Mouse (Mus musculus) lung, postnatal 0 days (tissue): ENCODE results near the gene Crx. TPM values are rescaled to one million over a fixed set of nuclear protein-coding genes. Genes with fewer than 3 reads are reported as not detected.
"Not testable (repeated sequence)": the region's sequence is repeated elsewhere in the genome, so short reads cannot be mapped to it uniquely, and the experiment has no call there.

ENCODE experiments used
- ATAC-seq: fragments of 200-750 bp; cut with Nextera tagmentation; 2 replicates; pipeline ENCODE4 v1.8.0; 2017; ENCODE audit warnings: moderate library complexity
- DNase-seq: peaks from one replicate; pipeline ENCODE4 v3.0.0-alpha.2; 2016; ENCODE audit warnings: low spot score
- H3K27ac ChIP-seq: fragments of 300-500 bp; sonication (generic); 2 replicates; pipeline ENCODE4 v1.5.1; 2014; ENCODE audit warnings: antibody characterized with exemption, mild to moderate bottlenecking, low read length, mixed read lengths
- H3K27me3 ChIP-seq: fragments of 300-500 bp; sonication (generic); replicated peaks from 2 replicates; pipeline ENCODE4 v1.6.1; 2014; ENCODE audit warnings: low read length, mixed read lengths; ENCODE audit not compliant: insufficient read depth
- H3K36me3 ChIP-seq: fragments of 300-500 bp; sonication (generic); 2 replicates; pipeline ENCODE4 v1.6.1; 2014; ENCODE audit warnings: low read length, mixed read lengths; ENCODE audit not compliant: insufficient read depth
- H3K4me1 ChIP-seq: fragments of 300-500 bp; sonication (generic); 2 replicates; pipeline ENCODE4 v1.6.1; 2014; ENCODE audit warnings: antibody characterized with exemption, low read depth, low read length, mixed read lengths; ENCODE audit not compliant: insufficient read depth
- H3K4me2 ChIP-seq: fragments of 300-500 bp; sonication (generic); replicated peaks from 2 replicates; pipeline ENCODE4 v1.6.1; 2014; ENCODE audit warnings: low read depth, mild to moderate bottlenecking, low read length, moderate library complexity, mixed read lengths
- H3K4me3 ChIP-seq: fragments of 300-500 bp; sonication (generic); 2 replicates; pipeline ENCODE4 v1.5.1; 2014; ENCODE audit warnings: low read depth, low read length
- H3K9ac ChIP-seq: fragments of 300-500 bp; sonication (generic); replicated peaks from 2 replicates; pipeline ENCODE4 v1.6.1; 2014; ENCODE audit warnings: low read depth, mild to moderate bottlenecking
- H3K9me3 ChIP-seq: fragments of 300-500 bp; sonication (generic); 2 replicates; pipeline ENCODE4 v1.6.1; 2016; ENCODE audit warnings: low read length, mixed read lengths
- CTCF ChIP-seq: IDR thresholded peaks from 2 replicates; pipeline ENCODE4 v1.5.1; 2016; ENCODE audit warnings: antibody characterized with exemption, mild to moderate bottlenecking
- EP300 ChIP-seq: IDR thresholded peaks from 2 replicates; pipeline ENCODE4 v1.6.1; 2016; ENCODE audit warnings: antibody characterized with exemption, mild to moderate bottlenecking, control low read depth
- WGBS: fragments of 180-500 bp; shearing (Covaris S2); extraction: QIAGEN DNeasy Blood & Tissue Kit; methylation state at CpG from one replicate; pipeline ENCODE4 v1.1.7; 2014; 5-methylcytosine and 5-hydroxymethylcytosine counted together
- polyA plus RNA-seq: library from polyadenylated mRNA; unstranded; fragments of >200 nt; fragmentation: Nextera tagmentation; extraction: Ambion mirVana; gene quantifications from 2 replicates; pipeline ENCODE4 v1.2.1, GENCODE M21; 2015

The Crx gene
- polyA plus RNA-seq, 1 experiment from 2014 or later, result not detected

DNA sequence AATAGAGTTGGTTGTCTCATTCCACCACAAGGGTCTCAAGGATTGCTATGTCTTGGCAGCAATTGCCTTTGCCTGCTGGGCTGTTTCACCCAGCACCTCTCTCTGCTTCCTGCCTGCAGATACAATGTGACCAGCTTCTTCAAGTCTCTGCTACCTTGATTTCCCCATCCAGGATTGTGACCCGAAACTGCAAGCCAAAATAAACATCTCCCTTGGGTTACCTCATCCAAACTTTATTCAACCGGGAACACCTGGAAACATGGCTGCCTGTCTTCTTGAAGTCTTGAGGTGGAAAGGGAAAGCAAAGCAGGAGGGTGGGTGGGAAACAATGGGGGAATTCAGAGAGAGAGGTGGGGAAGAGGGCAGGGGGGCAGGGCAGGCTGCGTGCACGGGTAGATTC is 37.2 kb upstream of the Crx start:
- H3K27ac ChIP-seq, result no peak overlapping the region
- no peak for TF ChIP-seq CTCF
- no peak for TF ChIP-seq EP300
- no peak overlapping the region for H3K4me3 ChIP-seq
- H3K27me3 ChIP-seq, result no peaks in the 10 kb centered on the region
- H3K4me1 ChIP-seq, result peaks cover 13% of the 10 kb centered on the region
- H3K36me3 ChIP-seq, result peaks cover 10% of the 10 kb centered on the region; the same call in 1 of the 2 replicates
- H3K9ac ChIP-seq, result no peak overlapping the region
- H3K4me2 ChIP-seq, result no peak overlapping the region
- WGBS, result 55% methylated on average over 4 of the region's 4 CpGs
- ATAC-seq (no peak), DNase-seq (no peak)
- no peaks in the 10 kb centered on the region for H3K9me3 ChIP-seq

DNA sequence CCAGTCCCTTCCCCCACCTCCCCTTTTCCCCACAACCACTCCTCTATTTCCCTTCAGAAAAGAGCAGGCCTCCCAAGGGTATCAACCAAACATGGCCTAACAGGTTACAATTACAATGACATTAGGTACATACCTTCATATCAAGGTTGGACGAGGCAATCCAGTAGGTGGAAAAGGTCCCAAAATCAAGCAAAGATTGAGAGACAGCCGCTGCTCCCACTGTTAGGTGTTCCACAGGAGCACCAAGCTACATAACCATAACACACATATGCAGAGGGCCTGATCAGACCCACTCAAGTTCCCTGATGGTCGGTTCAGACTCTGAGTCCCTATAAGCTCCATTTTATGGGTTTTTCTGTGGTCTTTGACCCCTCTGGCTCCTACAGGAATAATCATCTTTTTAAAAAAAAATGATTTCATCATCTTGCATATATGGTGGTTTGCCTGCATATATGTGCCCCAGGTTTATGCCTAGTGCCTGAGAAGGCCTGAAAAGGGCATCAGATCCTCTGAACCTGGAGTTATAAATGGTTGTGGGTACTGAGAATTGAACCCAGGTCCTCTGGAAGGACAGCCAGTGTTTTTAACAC is 36.5 kb upstream of the Crx start:
- peak; percentile 3 for DNase-seq
- WGBS, result 80% methylated on average over 3 of the region's 3 CpGs
- TF ChIP-seq EP300 (no peak), CTCF (no peak)

DNA sequence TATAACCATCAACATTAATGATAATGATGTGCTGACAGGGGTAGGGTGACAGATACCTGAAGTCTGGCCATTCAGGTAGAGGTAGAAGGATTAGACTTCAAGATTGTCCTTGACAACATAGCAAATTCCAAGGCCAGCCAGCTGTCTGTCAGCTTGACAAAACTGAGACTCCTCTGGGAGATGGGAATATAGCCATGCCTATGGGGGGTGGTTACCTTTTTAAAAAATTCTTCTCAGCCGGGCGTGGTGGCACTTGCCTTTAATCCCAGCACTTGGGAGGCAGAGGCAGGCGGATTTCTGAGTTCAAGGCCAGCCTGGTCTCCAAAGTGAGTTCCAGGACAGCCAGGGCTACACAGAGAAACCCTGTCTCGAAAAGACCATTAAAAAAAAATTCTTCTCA is 35.9 kb upstream of the Crx start:
- not testable (repeated sequence) for H3K9ac ChIP-seq, H3K27ac ChIP-seq, H3K4me2 ChIP-seq, H3K4me3 ChIP-seq, H3K27me3 ChIP-seq, H3K9me3 ChIP-seq, ATAC-seq, DNase-seq, H3K4me1 ChIP-seq
- 80% methylated on average over 4 of the region's 4 CpGs for WGBS
- H3K36me3 ChIP-seq, result peaks cover 10% of the 10 kb centered on the region; the same call in 1 of the 2 replicates

More for the DNA sequence above, 36.5 kb upstream of the Crx start:
- Histone ChIP-seq H3K27ac (no peak overlapping the region), H3K4me1 (peaks cover 10% of the 10 kb centered on the region), H3K9me3 (no peaks in the 10 kb centered on the region), H3K9ac (no peak overlapping the region), H3K4me2 (no peak overlapping the region), H3K27me3 (no peaks in the 10 kb centered on the region), H3K36me3 (peaks cover 10% of the 10 kb centered on the region; the same call in 1 of the 2 replicates), H3K4me3 (no peak overlapping the region)
- ATAC-seq, result no peak

DNA sequence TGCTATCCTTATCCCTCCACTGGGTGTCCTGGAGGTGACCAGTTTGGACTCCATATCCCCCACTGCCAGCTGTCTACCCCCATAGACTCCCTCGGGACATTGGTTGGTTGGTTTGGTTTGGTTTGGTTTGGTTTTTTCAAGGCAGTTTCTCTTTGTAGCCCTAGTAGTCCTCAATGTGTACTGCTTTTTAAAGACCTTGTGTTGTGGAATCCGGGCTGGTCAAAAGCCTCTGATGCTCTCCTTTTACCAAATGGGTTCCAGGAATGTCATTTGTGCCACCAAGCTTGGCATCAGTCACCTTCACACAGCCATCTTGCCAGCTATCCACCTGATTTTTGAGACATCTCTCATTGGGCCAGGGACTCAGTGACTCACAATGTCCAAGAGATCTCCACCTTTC is 35.0 kb upstream of the Crx start:
- TF ChIP-seq CTCF (no peak), EP300 (no peak)
- Histone ChIP-seq H3K9me3 (no peaks in the 10 kb centered on the region), H3K36me3 (peaks cover 10% of the 10 kb centered on the region; the same call in 1 of the 2 replicates), H3K4me1 (no peaks in the 10 kb centered on the region; the same call in 1 of the 2 replicates), H3K4me2 (no peak overlapping the region), H3K27me3 (no peaks in the 10 kb centered on the region), H3K9ac (no peak overlapping the region), H3K27ac (no peak overlapping the region), H3K4me3 (no peak overlapping the region)
- DNase-seq (no peak), ATAC-seq (no peak)
- 82% methylated on average over 2 of the region's 2 CpGs for WGBS

DNA sequence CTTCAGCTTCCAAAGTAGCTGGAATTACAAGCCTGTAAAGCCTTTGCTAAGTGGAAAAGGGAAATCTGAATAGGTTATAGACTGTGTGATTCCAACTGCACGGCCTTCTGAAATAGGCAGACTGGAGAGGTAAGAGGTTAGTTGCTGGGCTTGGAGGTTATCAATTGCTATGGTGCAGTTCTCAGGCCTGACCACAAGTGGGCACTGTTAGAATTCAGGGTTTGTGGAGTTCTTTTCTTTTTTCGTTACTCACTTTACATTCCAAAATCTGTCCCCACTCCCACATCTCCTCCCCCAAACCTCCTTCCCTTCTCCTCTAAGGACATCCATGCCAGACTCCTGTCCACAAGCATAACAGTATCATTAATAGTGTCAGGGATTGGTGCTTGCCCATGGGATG is 34.5 kb upstream of the Crx start:
- no peak overlapping the region for H3K4me2 ChIP-seq
- H3K4me1 ChIP-seq, result no peaks in the 10 kb centered on the region; the same call in 1 of the 2 replicates
- H3K27me3 ChIP-seq, result no peaks in the 10 kb centered on the region
- no peak for ATAC-seq
- 25% methylated on average over 2 of the region's 2 CpGs for WGBS
- H3K4me3 ChIP-seq, result no peak overlapping the region
- no peaks in the 10 kb centered on the region for H3K9me3 ChIP-seq
- TF ChIP-seq EP300, result no peak
- peak; percentile 84 for TF ChIP-seq CTCF
- no peak overlapping the region for H3K27ac ChIP-seq
- no peak overlapping the region for H3K9ac ChIP-seq
- peaks cover 8% of the 10 kb centered on the region; the same call in 1 of the 2 replicates for H3K36me3 ChIP-seq
- DNase-seq, result peak; percentile 60

DNA sequence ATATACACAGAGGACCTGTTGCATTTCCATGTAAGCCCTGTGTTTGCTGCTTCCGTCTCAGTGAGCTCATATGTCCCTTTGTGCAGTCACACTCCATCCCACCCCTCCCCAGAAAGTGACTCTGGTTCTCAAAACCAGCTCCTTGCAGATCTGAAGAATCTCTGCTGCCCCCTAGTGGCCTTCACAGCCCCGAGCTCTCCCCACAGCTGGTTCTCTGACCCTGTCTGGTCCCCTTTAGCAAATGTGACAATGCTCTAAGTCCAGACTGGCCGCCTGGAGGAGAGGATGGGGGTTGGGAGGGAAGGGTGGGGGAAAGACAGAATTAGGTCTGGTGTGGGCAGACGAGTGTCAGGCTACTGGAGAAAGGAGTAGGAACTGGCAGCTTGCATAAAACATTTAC is 32.4 kb upstream of the Crx start:
- no peak overlapping the region for H3K4me3 ChIP-seq
- no peaks in the 10 kb centered on the region; the same call in 1 of the 2 replicates for H3K4me1 ChIP-seq
- no peak overlapping the region for H3K4me2 ChIP-seq
- 1% methylated on average over 4 of the region's 4 CpGs for WGBS
- H3K9ac ChIP-seq, result no peak overlapping the region
- ATAC-seq (peak; percentile 88), DNase-seq (peak; percentile 88)
- no peaks in the 10 kb centered on the region for H3K27me3 ChIP-seq
- no peaks in the 10 kb centered on the region for H3K9me3 ChIP-seq
- H3K27ac ChIP-seq, result no peak overlapping the region
- no peaks in the 10 kb centered on the region for H3K36me3 ChIP-seq
- TF ChIP-seq EP300 (no peak), CTCF (peak; percentile 86)
